Comparison of ENCODE assay signal across 9 mouse cellular contexts in genomic region chr9:98497157-98497556, GRCm38 (mm10). TPM values are rescaled to one million over a fixed set of nuclear protein-coding genes. Genes with fewer than 3 reads are reported as not detected.
DNase-seq lines count a peak whose midpoint lies in the region; ATAC-seq lines count a peak whose summit lies in the region.
"Had no signal": no experiment of that assay in that cellular context is flagged by ENCODE, and none has a peak within 500 bp of the region (broad histone marks: within the 10 kb centered on the region; RNA-seq: fewer than 3 reads in every experiment).

No protein-coding gene starts in this region.

- no peaks in the 10 kb centered on the region for H3K36me3 ChIP-seq in hindbrain, embryonic 15.5 days
- no peaks in the 10 kb centered on the region for H3K36me3 ChIP-seq in limb, embryonic 12.5 days
- H3K36me3 ChIP-seq in forebrain, embryonic 13.5 days (ENCODE audit: poor library complexity, severe bottlenecking), result no peaks in the 10 kb centered on the region

- peak; percentile 34; the same call in 1 of the 2 replicates for ATAC-seq in hindbrain, embryonic 15.5 days (ENCODE audit: low FRiP score, low read depth)
- ATAC-seq in limb, embryonic 12.5 days (ENCODE audit: insufficient number of reproducible peaks, insufficient read depth, low FRiP score, low TSS enrichment, low read depth), result no peak
- ATAC-seq in forebrain, embryonic 13.5 days, result no peak

- H3K4me1 ChIP-seq in hindbrain, embryonic 15.5 days (replicated peaks), result peaks cover 17% of the 10 kb centered on the region
- peaks cover 22% of the 10 kb centered on the region for H3K4me1 ChIP-seq in limb, embryonic 12.5 days (replicated peaks)
- peaks cover 25% of the 10 kb centered on the region for H3K4me1 ChIP-seq in forebrain, embryonic 13.5 days

- peak; percentile 78 for DNase-seq in NIH3T3 (ENCODE audit: low read depth)
- peak; percentile 37 for DNase-seq in adrenal gland, postnatal 10 days
- DNase-seq in left cerebral cortex, adult 11 months (ENCODE audit: low spot score), result no peak
- DNase-seq in right cerebral cortex, postnatal 4 days, result no peak

- H3K9me3 ChIP-seq in hindbrain, embryonic 15.5 days, result no peaks in the 10 kb centered on the region
- H3K9me3 ChIP-seq in limb, embryonic 12.5 days, result no peaks in the 10 kb centered on the region
- no peaks in the 10 kb centered on the region for H3K9me3 ChIP-seq in forebrain, embryonic 13.5 days (replicated peaks)

- H3K4me3 ChIP-seq in hindbrain, embryonic 15.5 days, result no peak overlapping the region
- no peak overlapping the region for H3K4me3 ChIP-seq in limb, embryonic 12.5 days (replicated peaks)
- no peak overlapping the region for H3K4me3 ChIP-seq in forebrain, embryonic 13.5 days
- H3K4me3 ChIP-seq: erythroblast, embryonic 14.5 days had no signal

- H3K27ac ChIP-seq in hindbrain, embryonic 15.5 days (replicated peaks), result no peak overlapping the region
- no peak overlapping the region for H3K27ac ChIP-seq in limb, embryonic 12.5 days
- H3K27ac ChIP-seq in forebrain, embryonic 13.5 days, result no peak overlapping the region

- H3K9ac ChIP-seq in hindbrain, embryonic 15.5 days, result no peak overlapping the region
- no peak overlapping the region; the same call in 1 of the 2 replicates for H3K9ac ChIP-seq in limb, embryonic 12.5 days (replicated peaks)
- H3K9ac ChIP-seq in forebrain, embryonic 13.5 days, result no peak overlapping the region

- 28% methylated on average over 7 of the region's 7 CpGs for WGBS in hindbrain, embryonic 15.5 days
- WGBS in limb, embryonic 12.5 days, result 6% methylated on average over 7 of the region's 7 CpGs
- WGBS in forebrain, embryonic 13.5 days, result 55% methylated on average over 7 of the region's 7 CpGs

- no peaks in the 10 kb centered on the region for H3K27me3 ChIP-seq in hindbrain, embryonic 15.5 days
- H3K27me3 ChIP-seq in limb, embryonic 12.5 days, result no peaks in the 10 kb centered on the region
- no peaks in the 10 kb centered on the region for H3K27me3 ChIP-seq in forebrain, embryonic 13.5 days

- no peak overlapping the region for H3K4me2 ChIP-seq in hindbrain, embryonic 15.5 days
- peak overlapping the region; percentile 4; the same call in 1 of the 2 replicates for H3K4me2 ChIP-seq in limb, embryonic 12.5 days
- no peak overlapping the region for H3K4me2 ChIP-seq in forebrain, embryonic 13.5 days

RNA-seq across cellular contexts. Expression of gene Rbp2, which starts 11.2 kb away (rescaled TPM):
- 1 to 10 TPM in 1 of 2 experiments, under 1 TPM in 1; 0.48 to 1.4 TPM for total RNA-seq in adrenal gland, postnatal 10 days (2021)
- 0.35 and 1.1 TPM in 2 replicates for polyA plus RNA-seq in hindbrain, embryonic 15.5 days (2015; fragmentation: Nextera tagmentation; extraction: Ambion mirVana)
- polyA plus RNA-seq in limb, embryonic 12.5 days (2016; fragmentation: Nextera tagmentation; extraction: Ambion mirVana), result not detected in 2 replicates
- polyA plus RNA-seq in forebrain, embryonic 13.5 days (2015; fragmentation: Nextera tagmentation; extraction: Ambion mirVana), result not detected in 2 replicates
- total RNA-seq: liver, adult 2 months had no signal
- polyA plus RNA-seq: erythroblast, embryonic 14.5 days; liver, adult 2 months had no signal

Comparison
In these comparisons a context has a peak if more than half of its experiments do, and no peak if none do; other contexts are left out.
1. DNase-seq: peak in NIH3T3 (single experiment) and adrenal gland, postnatal 10 days (single experiment); none in left cerebral cortex, adult 11 months (single experiment) and right cerebral cortex, postnatal 4 days (single experiment).